Mouse (Mus musculus) layer of hippocampus, adult 2 months (tissue): ENCODE data around the gene Dtnbp1. TPM values are rescaled to one million over a fixed set of nuclear protein-coding genes. Genes with fewer than 3 reads are reported as not detected.
A peak's percentile ranks its signal among the peaks of the same experiment; 100 is the strongest.

Experiments used
- DNase-seq, 2 experiments: peaks; one replicate each; pipeline ENCODE4 v3.0.0; 2022; ENCODE audit warnings: low spot score in 2 of 2
- H3K27ac ChIP-seq: fragments of 200-600 bp; 2 replicates; pipeline ENCODE4 v1.8.1; 2022
- H3K4me3 ChIP-seq: fragments of 200-600 bp; 2 replicates; pipeline ENCODE4 v1.8.1; 2022; ENCODE audit warnings: mild to moderate bottlenecking
- CTCF ChIP-seq: fragments of 200-600 bp; conservative IDR thresholded peaks from 2 replicates; pipeline ENCODE4 v1.8.1; 2022; ENCODE audit warnings: antibody characterized with exemption, mild to moderate bottlenecking, moderate library complexity
- total RNA-seq, 2 experiments: library from RNA; stranded (reverse); gene quantifications; 2 replicates each; pipeline ENCODE4 v1.2.3; 2021

Dtnbp1 gene
- total RNA-seq, 2 experiments from 2014 or later = 71.7 to 80.3 TPM

DNA sequence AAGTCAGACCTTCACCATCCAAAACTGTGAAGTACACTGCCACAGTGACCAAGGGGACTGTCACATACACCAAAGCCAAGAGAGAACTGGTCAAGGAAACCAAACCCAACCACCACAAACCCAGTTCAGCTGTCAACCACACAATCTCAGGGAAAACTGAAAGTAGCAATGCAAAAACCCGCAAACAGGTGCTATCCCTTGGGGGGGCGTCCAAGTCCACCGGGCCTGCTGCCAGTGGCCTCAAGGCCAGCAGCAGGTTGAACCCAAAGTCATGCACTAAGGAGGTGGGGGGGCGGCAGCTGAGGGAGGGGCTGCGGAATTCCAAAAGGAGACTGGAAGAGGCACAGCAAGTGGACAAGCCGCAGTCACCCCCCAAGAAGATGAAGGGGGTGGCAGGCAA, 99.6 kb downstream of the Dtnbp1 start:
- no peak overlapping the region for H3K4me3 ChIP-seq
- no peak for DNase-seq
- TF ChIP-seq CTCF = no peak
- no peak overlapping the region for H3K27ac ChIP-seq

DNA sequence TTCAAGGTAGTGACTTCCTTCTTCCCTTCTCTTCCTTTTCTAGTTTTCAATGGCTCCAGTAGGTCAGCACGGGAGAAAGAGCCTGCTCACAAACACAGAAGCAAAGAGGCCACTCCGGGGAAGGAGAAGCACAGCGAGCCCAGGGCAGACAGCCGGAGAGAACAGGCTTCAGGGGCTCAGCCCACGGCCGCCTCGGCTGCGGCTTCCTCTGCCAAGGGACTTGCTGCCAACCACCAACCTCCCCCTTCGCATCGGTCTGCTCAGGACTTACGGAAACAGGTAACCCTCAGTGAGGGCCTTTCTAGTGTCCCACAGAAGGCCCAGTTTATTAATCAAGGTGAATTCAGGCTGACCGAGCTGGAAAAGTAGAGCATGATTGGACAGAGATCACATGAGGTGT, 105.7 kb downstream of the Dtnbp1 start:
- H3K4me3 ChIP-seq = no peak overlapping the region
- TF ChIP-seq CTCF = no peak
- H3K27ac ChIP-seq = no peak overlapping the region
- DNase-seq = no peak

- TF ChIP-seq CTCF = no peak
- Histone ChIP-seq H3K27ac (no peak overlapping the region), H3K4me3 (no peak overlapping the region)
- DNase-seq = no peak
Measured at GRCm38 (mm10) chr13:44891813-44892730, 109.9 kb downstream of the Dtnbp1 start.

GRCm38 (mm10) chr13:44890612-44891011, 111.3 kb downstream of the Dtnbp1 start:
- H3K4me3 ChIP-seq = no peak overlapping the region
- TF ChIP-seq CTCF = no peak
- no peak overlapping the region for H3K27ac ChIP-seq
- DNase-seq = no peak

DNA sequence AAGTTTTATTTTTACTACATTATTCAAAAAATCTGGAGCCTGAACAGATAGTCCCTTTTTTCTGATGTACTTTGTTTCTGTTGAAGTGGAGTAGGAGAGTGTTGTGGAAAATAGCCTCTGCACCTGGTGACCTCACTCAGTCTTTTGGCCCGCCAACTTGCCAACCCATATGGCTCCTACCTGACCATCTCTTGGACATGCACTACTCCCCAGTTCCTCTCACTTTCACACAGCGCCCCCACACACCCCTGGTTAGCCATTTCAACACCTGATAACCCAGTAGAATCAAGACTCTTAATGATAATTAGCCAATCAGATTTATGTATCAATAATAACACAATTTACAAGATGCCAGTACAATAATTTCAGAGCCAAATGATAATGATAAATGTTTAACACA, 115.7 kb downstream of the Dtnbp1 start:
- TF ChIP-seq CTCF = no peak
- Histone ChIP-seq H3K27ac (no peak overlapping the region), H3K4me3 (no peak overlapping the region)
- DNase-seq = no peak

DNA sequence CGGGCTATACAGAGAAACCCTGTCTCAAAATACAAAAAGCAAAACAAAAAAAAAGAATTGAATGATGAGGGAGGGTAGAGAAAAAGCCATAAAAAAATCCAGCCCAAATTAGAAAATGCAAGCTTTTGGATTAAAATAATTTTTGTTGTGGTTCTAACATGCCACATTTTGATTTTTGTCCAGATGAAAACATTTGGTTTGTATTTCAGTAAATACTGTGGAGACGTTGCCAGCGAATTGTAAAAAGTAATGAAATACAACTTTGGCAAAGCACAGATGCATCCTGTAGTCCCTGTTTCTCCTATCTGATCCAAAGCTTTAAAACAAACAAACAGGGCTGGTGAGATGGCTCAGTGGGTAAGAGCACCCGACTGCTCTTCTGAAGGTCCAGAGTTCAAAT, 120.9 kb downstream of the Dtnbp1 start:
- Histone ChIP-seq H3K27ac (peak overlapping the region; percentile 32; the same call in 1 of the 2 replicates), H3K4me3 (no peak overlapping the region)
- DNase-seq = no peak
- no peak for TF ChIP-seq CTCF

DNA sequence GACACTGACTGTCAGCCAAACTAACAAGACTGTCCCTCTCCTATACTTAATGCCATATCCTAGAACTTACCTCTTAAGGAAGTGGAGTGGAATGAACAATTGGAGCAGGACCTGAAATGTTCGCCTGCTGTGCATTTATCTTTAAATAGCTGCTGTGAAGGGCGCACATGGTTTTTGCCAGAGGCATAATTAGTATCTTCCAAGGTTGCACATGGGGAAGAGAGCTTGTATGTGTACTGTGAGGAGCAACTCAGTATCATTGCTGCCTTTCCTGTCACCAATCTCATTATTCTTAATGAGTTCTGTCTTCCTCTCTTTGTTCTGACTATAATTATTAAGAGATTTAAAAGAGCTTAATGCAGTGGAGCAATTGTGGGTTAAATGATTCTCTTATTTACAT, 125.1 kb downstream of the Dtnbp1 start:
- no peak for DNase-seq
- TF ChIP-seq CTCF = no peak
- Histone ChIP-seq H3K27ac (no peak overlapping the region), H3K4me3 (no peak overlapping the region)

Other genes with a start within 250 kb of the Dtnbp1 start
- not detected for gene Gm9817, start 76.5 kb upstream of the Dtnbp1 start, total RNA-seq